24 mouse cellular contexts compared by ENCODE assay signal in the genomic region with DNA sequence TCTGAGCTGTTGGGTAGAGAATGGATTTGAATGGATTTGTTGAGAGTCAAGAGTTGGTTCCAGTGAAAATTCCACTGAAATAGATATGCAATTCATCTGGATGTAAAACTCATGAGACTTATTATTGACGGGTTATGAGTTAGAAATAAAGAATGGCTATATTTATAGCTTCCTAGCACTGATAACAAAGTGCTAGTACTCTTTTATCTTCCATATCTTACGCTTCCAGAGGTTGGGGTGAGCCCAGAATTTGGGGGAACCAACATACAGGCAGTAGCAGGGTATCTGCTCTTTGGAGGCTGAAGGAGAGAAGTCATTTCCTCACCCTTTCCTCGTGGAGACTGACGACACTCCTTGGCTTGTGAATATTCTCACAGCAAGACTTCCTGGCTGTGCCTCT.
"Had no signal": no experiment of that assay in that cellular context is flagged by ENCODE, and none has a peak within 500 bp of the region (broad histone marks: within the 10 kb centered on the region; RNA-seq: fewer than 3 reads in every experiment).

No protein-coding gene starts in this region.

- H3K27me3 ChIP-seq: heart, embryonic 12.5 days; hindbrain, embryonic 13.5 days; hindbrain, embryonic 15.5 days; kidney, embryonic 15.5 days; limb, embryonic 13.5 days; limb, embryonic 15.5 days had no signal

- ATAC-seq: forebrain, postnatal 0 days; hindbrain, postnatal 0 days; intestine, embryonic 16.5 days had no signal

- H3K4me2 ChIP-seq: heart, embryonic 12.5 days; hindbrain, embryonic 13.5 days; hindbrain, embryonic 15.5 days; kidney, embryonic 15.5 days; limb, embryonic 13.5 days; limb, embryonic 15.5 days had no signal

- DNase-seq: forebrain, postnatal 0 days; gastrocnemius, postnatal 14 days; gastrocnemius, postnatal 36 days; heart, adult 18-20 months; heart, postnatal 14 days; heart, postnatal 36 days; kidney, adult 11 months; kidney, adult 2 months; kidney, adult 9 months; kidney, postnatal 14 days; kidney, postnatal 36 days; layer of hippocampus, adult 9-11 months; layer of hippocampus, postnatal 36 days; left cerebral cortex, postnatal 4 days had no signal

- H3K36me3 ChIP-seq: heart, embryonic 10.5 days; heart, embryonic 12.5 days; hindbrain, embryonic 13.5 days; hindbrain, embryonic 15.5 days; kidney, embryonic 15.5 days; limb, embryonic 13.5 days; limb, embryonic 15.5 days had no signal

- H3K4me3 ChIP-seq: heart, embryonic 10.5 days; heart, embryonic 12.5 days; hindbrain, embryonic 13.5 days; hindbrain, embryonic 15.5 days; kidney, embryonic 15.5 days; limb, embryonic 13.5 days; limb, embryonic 15.5 days had no signal

- H3K9me3 ChIP-seq: heart, embryonic 10.5 days; heart, embryonic 12.5 days; hindbrain, embryonic 13.5 days; hindbrain, embryonic 15.5 days; kidney, embryonic 15.5 days; limb, embryonic 13.5 days; limb, embryonic 15.5 days had no signal

- H3K27ac ChIP-seq: heart, embryonic 10.5 days; hindbrain, embryonic 13.5 days; hindbrain, embryonic 15.5 days; hindbrain, postnatal 0 days; kidney, embryonic 15.5 days; kidney, postnatal 0 days; limb, embryonic 13.5 days; limb, embryonic 15.5 days had no signal

- H3K9ac ChIP-seq: forebrain, postnatal 0 days; heart, embryonic 12.5 days; hindbrain, embryonic 13.5 days; hindbrain, embryonic 15.5 days; kidney, embryonic 15.5 days; limb, embryonic 13.5 days; limb, embryonic 15.5 days had no signal
